Mouse (Mus musculus) intestine, embryonic 16.5 days (tissue): ENCODE measurements around the gene Muc15. TPM values are rescaled to one million over a fixed set of nuclear protein-coding genes. Genes with fewer than 3 reads are reported as not detected.

Experiments
- ATAC-seq: fragments of 200-750 bp; cut with Nextera tagmentation; 2 replicates; pipeline ENCODE4 v1.8.0; 2017; ENCODE audit warnings: moderate TSS enrichment, moderate library complexity
- H3K27ac ChIP-seq: fragments of 300-500 bp; sonication (generic); 2 replicates; pipeline ENCODE4 v1.5.1; 2014; ENCODE audit warnings: mild to moderate bottlenecking, low read length
- H3K27me3 ChIP-seq: fragments of 300-500 bp; sonication (generic); replicated peaks from 2 replicates; pipeline ENCODE4 v1.6.1; 2014; ENCODE audit warnings: low read length, control low read depth, mixed read lengths; ENCODE audit not compliant: control insufficient read depth, insufficient read depth
- H3K36me3 ChIP-seq: fragments of 300-500 bp; sonication (generic); 2 replicates; pipeline ENCODE4 v1.6.1; 2014; ENCODE audit warnings: low read length, control low read depth; ENCODE audit not compliant: control insufficient read depth, insufficient read depth
- H3K4me1 ChIP-seq: fragments of 300-500 bp; sonication (generic); 2 replicates; pipeline ENCODE4 v1.6.1; 2014; ENCODE audit warnings: low read length, control low read depth, mixed read lengths; ENCODE audit not compliant: control insufficient read depth, insufficient read depth
- H3K4me2 ChIP-seq: fragments of 300-500 bp; sonication (generic); 2 replicates; pipeline ENCODE4 v1.6.1; 2014; ENCODE audit warnings: low read depth, low read length, control low read depth
- H3K4me3 ChIP-seq: fragments of 300-500 bp; sonication (generic); 2 replicates; pipeline ENCODE4 v1.5.1; 2014; ENCODE audit warnings: mild to moderate bottlenecking, low read length
- H3K9ac ChIP-seq: fragments of 300-500 bp; sonication (generic); 2 replicates; pipeline ENCODE4 v1.6.1; 2014; ENCODE audit warnings: low read depth, low read length
- H3K9me3 ChIP-seq: fragments of 300-500 bp; sonication (generic); 2 replicates; pipeline ENCODE4 v1.6.1; 2016; ENCODE audit warnings: low read length, control low read depth; ENCODE audit not compliant: control insufficient read depth
- WGBS: fragments of 180-500 bp; shearing (Covaris S2); extraction: QIAGEN DNeasy Blood & Tissue Kit; methylation state at CpG from one replicate; pipeline ENCODE4 v1.1.7; 2014; 5-methylcytosine and 5-hydroxymethylcytosine counted together
- polyA plus RNA-seq: library from polyadenylated mRNA; unstranded; fragments of >200 nt; fragmentation: Nextera tagmentation; extraction: Ambion mirVana; gene quantifications from 2 replicates; pipeline ENCODE4 v1.2.1, GENCODE M21; 2015

The Muc15 gene
- polyA plus RNA-seq, 1 experiment from 2014 or later = not detected

DNA sequence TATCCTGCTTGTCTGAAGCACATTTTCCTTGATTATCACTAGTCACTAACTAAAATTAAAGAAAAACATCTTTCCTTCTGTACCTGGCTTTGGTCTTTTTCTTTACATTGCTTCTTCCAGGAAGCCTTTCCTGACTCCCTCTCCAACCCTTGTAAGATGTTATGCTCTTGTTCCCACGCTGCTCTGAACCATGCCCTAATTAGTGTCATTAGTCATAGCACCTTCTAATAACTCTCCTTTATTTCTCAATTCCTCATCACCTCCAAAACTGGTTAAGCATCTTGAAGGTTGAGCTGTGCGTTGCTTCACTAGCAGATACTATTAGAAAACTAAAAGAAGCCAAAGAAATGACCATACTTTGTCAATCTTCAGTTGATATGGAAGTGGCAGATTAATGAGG lies 36.4 kb downstream of the Muc15 start:
- Histone ChIP-seq H3K4me3 (no peak overlapping the region), H3K9me3 (no peaks in the 10 kb centered on the region), H3K27ac (no peak overlapping the region), H3K27me3 (no peaks in the 10 kb centered on the region), H3K9ac (no peak overlapping the region), H3K4me1 (no peaks in the 10 kb centered on the region), H3K4me2 (no peak overlapping the region), H3K36me3 (no peaks in the 10 kb centered on the region)
- 81% methylated on average over 2 of the region's 2 CpGs for WGBS
- no peak for ATAC-seq

DNA sequence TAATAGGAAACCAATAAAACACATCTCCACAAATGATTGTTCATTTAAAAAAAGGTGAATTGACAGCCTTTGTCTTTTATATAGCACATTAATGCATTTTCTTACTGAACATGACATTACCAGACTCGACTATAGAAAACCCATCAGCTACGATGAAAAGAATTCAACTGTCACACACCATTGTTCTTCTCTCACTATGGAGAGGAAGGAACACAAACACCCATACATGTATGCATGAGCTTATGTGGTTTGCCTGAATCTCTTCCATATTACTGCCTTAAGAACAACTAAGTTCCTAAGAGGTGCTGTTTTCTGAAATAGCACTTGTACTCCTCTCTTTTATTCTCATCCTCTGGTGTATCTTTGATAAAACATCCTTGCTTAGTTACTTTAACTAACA lies 38.3 kb downstream of the Muc15 start:
- 85% methylated on average over 2 of the region's 2 CpGs for WGBS
- H3K4me3 ChIP-seq = no peak overlapping the region
- H3K4me2 ChIP-seq = no peak overlapping the region
- H3K36me3 ChIP-seq = no peaks in the 10 kb centered on the region
- H3K27ac ChIP-seq = no peak overlapping the region
- H3K4me1 ChIP-seq = no peaks in the 10 kb centered on the region
- H3K9ac ChIP-seq = no peak overlapping the region
- ATAC-seq = no peak
- no peaks in the 10 kb centered on the region for H3K27me3 ChIP-seq
- H3K9me3 ChIP-seq = no peaks in the 10 kb centered on the region

DNA sequence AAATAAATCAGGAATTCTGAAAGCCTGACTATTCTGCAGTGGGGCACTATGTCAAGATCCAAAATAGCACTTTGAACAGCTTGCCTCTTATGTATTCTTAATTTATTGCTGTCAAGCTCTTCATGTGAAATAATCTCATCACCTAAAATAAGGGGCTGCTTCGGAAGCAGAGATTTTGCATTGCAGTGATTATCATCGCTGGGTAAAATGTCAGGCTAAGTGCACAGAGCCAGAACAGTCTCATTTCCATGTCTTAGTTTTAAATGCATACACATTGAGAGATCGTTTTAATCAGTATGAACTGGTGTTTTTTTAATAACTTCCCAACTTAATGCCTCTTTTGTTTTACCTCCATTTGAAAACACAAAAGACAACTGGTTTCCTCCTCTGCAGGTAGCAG lies 66.3 kb downstream of the Muc15 start:
- Histone ChIP-seq H3K9me3 (no peaks in the 10 kb centered on the region), H3K4me1 (no peaks in the 10 kb centered on the region), H3K4me2 (no peak overlapping the region), H3K9ac (no peak overlapping the region), H3K27me3 (no peaks in the 10 kb centered on the region), H3K36me3 (no peaks in the 10 kb centered on the region), H3K27ac (no peak overlapping the region), H3K4me3 (no peak overlapping the region)
- 82% methylated on average over 3 of the region's 3 CpGs for WGBS
- no peak for ATAC-seq

Other genes starting within 250 kb of the Muc15 start
- 0.11 and 0.26 TPM in 2 replicates for gene Slc5a12, start 124.0 kb upstream of the Muc15 start, polyA plus RNA-seq
- gene Ano3, start 229.6 kb downstream of the Muc15 start, polyA plus RNA-seq = 0.09 TPM in 1 of 2 replicates, not detected in the other